Mouse (Mus musculus) thymus, adult 2 months (tissue): ENCODE measurements around the gene Yif1b. TPM values are rescaled to one million over a fixed set of nuclear protein-coding genes. Genes with fewer than 3 reads are reported as not detected.
A peak's percentile ranks its signal among the peaks of the same experiment; 100 is the strongest.
"Not testable (repeated sequence)": the region's sequence is repeated elsewhere in the genome, so short reads cannot be mapped to it uniquely, and the experiment has no call there.

Source experiments
- DNase-seq: peaks from one replicate; pipeline ENCODE4 v3.0.0; 2021
- H3K27ac ChIP-seq: fragments of 200-500 bp; 2 replicates; pipeline ENCODE4 v1.5.1; 2012; ENCODE audit warnings: low read length, control low read depth; ENCODE audit not compliant: control insufficient read depth, insufficient read depth
- H3K27me3 ChIP-seq: fragments of 200-500 bp; 2 replicates; pipeline ENCODE4 v1.6.1; 2012; ENCODE audit warnings: mild to moderate bottlenecking, low read length, moderate library complexity, mixed read lengths; ENCODE audit not compliant: control insufficient read depth, insufficient read depth
- H3K36me3 ChIP-seq: fragments of 200-500 bp; 2 replicates; pipeline ENCODE4 v1.6.1; 2012; ENCODE audit warnings: mild to moderate bottlenecking, low read length, moderate library complexity; ENCODE audit not compliant: control insufficient read depth, insufficient read depth
- H3K4me1 ChIP-seq: fragments of 200-500 bp; replicated peaks from 2 replicates; pipeline ENCODE4 v1.6.1; 2012; ENCODE audit warnings: low read length; ENCODE audit not compliant: control insufficient read depth, insufficient read depth
- H3K4me3 ChIP-seq: fragments of 200-500 bp; 2 replicates; pipeline ENCODE4 v1.5.1; 2012; ENCODE audit warnings: mild to moderate bottlenecking, low read length, control low read depth, moderate library complexity; ENCODE audit not compliant: control insufficient read depth, insufficient read depth
- CTCF ChIP-seq: fragments of 200-500 bp; IDR thresholded peaks from 2 replicates; pipeline ENCODE4 v1.5.1; 2012; ENCODE audit warnings: mild to moderate bottlenecking, control low read depth, low read length, moderate library complexity, borderline replicate concordance; ENCODE audit not compliant: control insufficient read depth, poor library complexity, insufficient read depth; ENCODE audit errors: extremely low read depth
- POLR2A ChIP-seq: fragments of 200-500 bp; IDR thresholded peaks from 2 replicates; pipeline ENCODE4 v1.6.1; 2012; ENCODE audit warnings: mild to moderate bottlenecking, low read length, control low read depth, moderate library complexity; ENCODE audit not compliant: control insufficient read depth, poor library complexity, insufficient read depth; ENCODE audit errors: extremely low read depth
- WGBS: fragments of 180-500 bp; shearing (Covaris S2); methylation state at CpG from one replicate; pipeline ENCODE4 v1.1.7; 2018; 5-methylcytosine and 5-hydroxymethylcytosine counted together
- polyA plus RNA-seq: library from polyadenylated mRNA; depleted of rRNA; stranded (reverse); fragments of >200 nt; gene quantifications from 2 replicates; pipeline ENCODE4 v1.2.3, GENCODE M21; 2012; rRNA removed

Yif1b gene
- polyA plus RNA-seq, result 143 and 146 TPM in 2 replicates

GRCm38 (mm10) chr7:29238019-29238967 is at the start of gene Yif1b:
Yif1b (plus strand) TSS chr7:29238329.
- peak; percentile 99 for DNase-seq
- Histone ChIP-seq H3K27me3 (no peaks in the 10 kb centered on the region), H3K27ac (peak within 1 kb of the TSS; percentile 31), H3K4me3 (peak within 1 kb of the TSS; percentile 55), H3K36me3 (no peaks in the 10 kb centered on the region), H3K4me1 (peaks cover 9% of the 10 kb centered on the region)
- TF ChIP-seq CTCF, result peak; percentile 74
- TF ChIP-seq POLR2A, result peak; percentile 81
- WGBS, result under 1% methylated on average over 60 of the region's 60 CpGs

- not testable (repeated sequence) for H3K27ac ChIP-seq, H3K36me3 ChIP-seq, H3K4me3 ChIP-seq, DNase-seq, H3K4me1 ChIP-seq, H3K27me3 ChIP-seq
- 100% methylated on average over 1 of the region's 1 CpGs for WGBS
These were observed 43.9 kb upstream of the Yif1b start for GRCm38 (mm10) chr7:29194230-29194629.

- Histone ChIP-seq H3K27me3 (no peaks in the 10 kb centered on the region), H3K4me1 (no peaks in the 10 kb centered on the region), H3K36me3 (no peaks in the 10 kb centered on the region), H3K4me3 (no peak overlapping the region), H3K27ac (no peak overlapping the region)
- no peak for TF ChIP-seq CTCF
- no peak for TF ChIP-seq POLR2A
- WGBS, result 49% methylated on average over 6 of the region's 6 CpGs
- DNase-seq, result peak; percentile 24
These were observed 35.6 kb upstream of the Yif1b start for GRCm38 (mm10) chr7:29202577-29202976.

GRCm38 (mm10) chr7:29211013-29211412 is 27.1 kb upstream of the Yif1b start:
- H3K4me1 ChIP-seq, H3K27me3 ChIP-seq, H3K36me3 ChIP-seq: not testable (repeated sequence)
- 16% methylated on average over 14 of the region's 15 CpGs for WGBS
- H3K4me3 ChIP-seq, result peak overlapping the region; percentile 73
- peak overlapping the region; percentile 32; the same call in 1 of the 2 replicates for H3K27ac ChIP-seq
- DNase-seq, result peak; percentile 11

GRCm38 (mm10) chr7:29211415-29212198 is 26.5 kb upstream of the Yif1b start:
- Histone ChIP-seq H3K4me3 (peak overlapping the region; percentile 73), H3K4me1 (peaks cover 7% of the 10 kb centered on the region), H3K36me3 (no peaks in the 10 kb centered on the region), H3K27me3 (no peaks in the 10 kb centered on the region), H3K27ac (peak overlapping the region; percentile 32; the same call in 1 of the 2 replicates)
- WGBS, result 14% methylated on average over 34 of the region's 34 CpGs
- peak; percentile 85 for DNase-seq
- TF ChIP-seq POLR2A (no peak), CTCF (peak; percentile 30; the same call in 1 of the 2 replicates)

GRCm38 (mm10) chr7:29212199-29212765 is 25.8 kb upstream of the Yif1b start:
- peaks cover 7% of the 10 kb centered on the region for H3K4me1 ChIP-seq
- TF ChIP-seq POLR2A, result no peak
- no peak for TF ChIP-seq CTCF
- H3K27ac ChIP-seq, result no peak overlapping the region
- WGBS, result 91% methylated on average over 26 of the region's 26 CpGs
- H3K36me3 ChIP-seq, result no peaks in the 10 kb centered on the region
- H3K4me3 ChIP-seq, result no peak overlapping the region
- no peaks in the 10 kb centered on the region for H3K27me3 ChIP-seq
- DNase-seq, result no peak

GRCm38 (mm10) chr7:29212775-29213560 is 25.2 kb upstream of the Yif1b start:
- H3K4me1 ChIP-seq, H3K4me3 ChIP-seq, H3K27ac ChIP-seq, H3K27me3 ChIP-seq, H3K36me3 ChIP-seq, DNase-seq: not testable (repeated sequence)
- 93% methylated on average over 40 of the region's 40 CpGs for WGBS
